Mouse (Mus musculus) liver, embryonic 15.5 days (tissue): ENCODE data around the gene Ankrd13c. TPM values are rescaled to one million over a fixed set of nuclear protein-coding genes. Genes with fewer than 3 reads are reported as not detected.

Experiments
- ATAC-seq: fragments of 200-750 bp; cut with Nextera tagmentation; 2 replicates; pipeline ENCODE4 v1.8.0; 2017; ENCODE audit warnings: moderate number of reproducible peaks, mild to moderate bottlenecking, moderate library complexity; ENCODE audit not compliant: insufficient read depth
- H3K27ac ChIP-seq: fragments of 300-500 bp; sonication (generic); replicated peaks from 2 replicates; pipeline ENCODE4 v1.5.1; 2015; ENCODE audit warnings: mild to moderate bottlenecking, inconsistent platforms
- H3K27me3 ChIP-seq: fragments of 300-500 bp; sonication (generic); 2 replicates; pipeline ENCODE4 v1.6.1; 2015; ENCODE audit warnings: mild to moderate bottlenecking, inconsistent platforms
- H3K36me3 ChIP-seq: fragments of 300-500 bp; sonication (generic); replicated peaks from 2 replicates; pipeline ENCODE4 v1.6.1; 2015; ENCODE audit warnings: moderate library complexity, mild to moderate bottlenecking, inconsistent platforms
- H3K4me1 ChIP-seq: fragments of 300-500 bp; sonication (generic); replicated peaks from 2 replicates; pipeline ENCODE4 v1.6.1; 2015; ENCODE audit warnings: inconsistent platforms
- H3K4me2 ChIP-seq: fragments of 300-500 bp; sonication (generic); 2 replicates; pipeline ENCODE4 v1.6.1; 2015; ENCODE audit warnings: moderate library complexity, mild to moderate bottlenecking, inconsistent platforms
- H3K4me3 ChIP-seq: fragments of 300-500 bp; sonication (generic); replicated peaks from 2 replicates; pipeline ENCODE4 v1.5.1; 2015; ENCODE audit warnings: mild to moderate bottlenecking, inconsistent platforms
- H3K9ac ChIP-seq: fragments of 300-500 bp; sonication (generic); 2 replicates; pipeline ENCODE4 v1.6.1; 2015; ENCODE audit warnings: moderate library complexity, mild to moderate bottlenecking, inconsistent platforms
- H3K9me3 ChIP-seq: fragments of 300-500 bp; sonication (generic); replicated peaks from 2 replicates; pipeline ENCODE4 v1.6.1; 2016; ENCODE audit warnings: inconsistent platforms
- WGBS: fragments of 180-500 bp; shearing (Covaris S2); methylation state at CpG from one replicate; pipeline ENCODE4 v1.1.7; 2015; ENCODE audit warnings: mixed read lengths; ENCODE audit not compliant: insufficient replicate concordance; 5-methylcytosine and 5-hydroxymethylcytosine counted together
- polyA plus RNA-seq: library from polyadenylated mRNA; unstranded; fragments of >200 nt; fragmentation: Nextera tagmentation; extraction: Ambion mirVana; gene quantifications from 2 replicates; pipeline ENCODE4 v1.2.1, GENCODE M21; 2015

Ankrd13c gene
- polyA plus RNA-seq, 1 experiment from 2014 or later, result 10.2 TPM

- peaks cover 7% of the 10 kb centered on the region; the same call in 1 of the 2 replicates for H3K36me3 ChIP-seq
- no peaks in the 10 kb centered on the region for H3K9me3 ChIP-seq
- no peak overlapping the region for H3K9ac ChIP-seq
- no peak overlapping the region for H3K4me3 ChIP-seq
- no peak overlapping the region for H3K4me2 ChIP-seq
- H3K27me3 ChIP-seq, result no peaks in the 10 kb centered on the region
- WGBS, result 73% methylated on average over 2 of the region's 2 CpGs
- ATAC-seq, result no peak
- H3K27ac ChIP-seq, result no peak overlapping the region
- peaks cover 6% of the 10 kb centered on the region for H3K4me1 ChIP-seq
Observed at GRCm38 (mm10) chr3:157955466-157955865, 8.4 kb downstream of the Ankrd13c start.

GRCm38 (mm10) chr3:157956201-157956600, 9.2 kb downstream of the Ankrd13c start:
- Histone ChIP-seq H3K4me1 (peaks cover 6% of the 10 kb centered on the region), H3K36me3 (peaks cover 10% of the 10 kb centered on the region; the same call in 1 of the 2 replicates), H3K4me2 (no peak overlapping the region), H3K9me3 (no peaks in the 10 kb centered on the region), H3K27ac (no peak overlapping the region), H3K4me3 (no peak overlapping the region), H3K9ac (no peak overlapping the region), H3K27me3 (no peaks in the 10 kb centered on the region)
- peak; percentile 64 for ATAC-seq
- WGBS, result 78% methylated on average over 3 of the region's 3 CpGs

DNA sequence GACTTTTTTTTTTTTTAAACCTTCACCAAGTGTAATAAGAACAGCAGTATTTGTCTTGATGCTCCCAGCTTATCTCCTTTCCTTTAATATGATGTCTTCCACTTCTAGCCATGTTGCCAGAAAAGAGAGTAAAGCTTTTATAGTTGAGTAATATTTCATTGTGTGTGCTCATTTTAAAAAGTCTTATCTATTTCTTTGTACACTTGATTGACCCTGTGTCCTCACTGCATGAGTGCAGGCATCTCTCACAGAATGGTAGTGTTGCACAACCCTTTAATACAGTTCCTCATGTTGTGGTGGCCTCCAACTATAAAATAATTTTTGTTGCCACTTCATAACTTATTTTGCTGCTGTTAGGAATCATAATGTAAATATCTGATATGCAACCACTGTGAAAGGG, 10.3 kb downstream of the Ankrd13c start:
- H3K27ac ChIP-seq, result no peak overlapping the region
- no peaks in the 10 kb centered on the region for H3K27me3 ChIP-seq
- peaks cover 6% of the 10 kb centered on the region for H3K4me1 ChIP-seq
- H3K4me2 ChIP-seq, result no peak overlapping the region
- H3K4me3 ChIP-seq, result no peak overlapping the region
- no peak for ATAC-seq
- H3K9me3 ChIP-seq, result no peaks in the 10 kb centered on the region
- H3K9ac ChIP-seq, result no peak overlapping the region
- H3K36me3 ChIP-seq, result peaks cover 12% of the 10 kb centered on the region

DNA sequence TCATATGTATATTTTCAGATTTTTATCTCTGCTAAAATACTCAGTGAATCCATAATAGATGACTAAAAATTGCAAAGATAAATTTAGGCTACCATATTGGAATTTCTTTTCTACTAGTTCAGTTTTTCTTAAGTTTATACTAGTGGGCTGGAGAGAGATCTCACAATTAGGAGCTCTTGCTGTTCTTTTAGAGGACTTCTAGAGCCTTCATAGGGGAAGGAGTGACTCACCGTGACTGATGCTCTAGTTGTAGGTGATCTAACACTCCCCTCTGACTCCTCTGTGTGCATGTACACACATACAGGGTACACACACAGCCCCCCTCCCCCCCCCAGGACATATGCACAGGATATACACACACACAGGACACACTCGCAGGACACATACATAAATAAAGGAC, 24.1 kb downstream of the Ankrd13c start:
- no peaks in the 10 kb centered on the region for H3K27me3 ChIP-seq
- H3K4me1 ChIP-seq, result no peaks in the 10 kb centered on the region
- no peak overlapping the region for H3K4me3 ChIP-seq
- H3K27ac ChIP-seq, result no peak overlapping the region
- ATAC-seq, result no peak
- no peak overlapping the region for H3K4me2 ChIP-seq
- no peaks in the 10 kb centered on the region for H3K9me3 ChIP-seq
- H3K36me3 ChIP-seq, result peaks cover 10% of the 10 kb centered on the region
- H3K9ac ChIP-seq, result no peak overlapping the region
- 73% methylated on average over 2 of the region's 2 CpGs for WGBS

GRCm38 (mm10) chr3:157973236-157973635, 26.2 kb downstream of the Ankrd13c start:
- Histone ChIP-seq H3K4me1 (no peaks in the 10 kb centered on the region), H3K9me3 (no peaks in the 10 kb centered on the region), H3K36me3 (peaks cover 10% of the 10 kb centered on the region), H3K9ac (no peak overlapping the region), H3K27ac (no peak overlapping the region), H3K27me3 (no peaks in the 10 kb centered on the region), H3K4me3 (no peak overlapping the region), H3K4me2 (no peak overlapping the region)
- WGBS, result 89% methylated on average over 2 of the region's 2 CpGs
- no peak for ATAC-seq

- no peak overlapping the region for H3K27ac ChIP-seq
- H3K9ac ChIP-seq, result no peak overlapping the region
- H3K4me1 ChIP-seq, result no peaks in the 10 kb centered on the region
- 0 out of 2 replicates have a peak, but pooled peaks cover 8% of the 10 kb centered on the region for H3K36me3 ChIP-seq
- no peaks in the 10 kb centered on the region for H3K9me3 ChIP-seq
- no peak for ATAC-seq
- no peak overlapping the region for H3K4me2 ChIP-seq
- H3K4me3 ChIP-seq, result no peak overlapping the region
- no peaks in the 10 kb centered on the region for H3K27me3 ChIP-seq
Observed at GRCm38 (mm10) chr3:157979619-157980018, 32.6 kb downstream of the Ankrd13c start.

- ATAC-seq, result peak; percentile 79
- Histone ChIP-seq H3K9ac (no peak overlapping the region), H3K27ac (0 out of 2 replicates have a peak overlapping the region, but pooled peaks have one; percentile 26), H3K4me2 (no peak overlapping the region; the same call in 1 of the 2 replicates), H3K4me1 (no peaks in the 10 kb centered on the region), H3K27me3 (no peaks in the 10 kb centered on the region), H3K36me3 (peaks cover 39% of the 10 kb centered on the region), H3K4me3 (no peak overlapping the region), H3K9me3 (no peaks in the 10 kb centered on the region)
Observed at GRCm38 (mm10) chr3:157993322-157993721, 46.3 kb downstream of the Ankrd13c start.

- H3K9ac ChIP-seq, result no peak overlapping the region
- H3K9me3 ChIP-seq, result no peaks in the 10 kb centered on the region
- no peak overlapping the region for H3K4me2 ChIP-seq
- no peak for ATAC-seq
- H3K4me1 ChIP-seq, result no peaks in the 10 kb centered on the region
- WGBS, result 75% methylated on average over 2 of the region's 2 CpGs
- no peak overlapping the region for H3K27ac ChIP-seq
- no peak overlapping the region for H3K4me3 ChIP-seq
- H3K36me3 ChIP-seq, result peaks cover 23% of the 10 kb centered on the region
- H3K27me3 ChIP-seq, result no peaks in the 10 kb centered on the region
Observed at GRCm38 (mm10) chr3:157995726-157996125, 48.7 kb downstream of the Ankrd13c start.

DNA sequence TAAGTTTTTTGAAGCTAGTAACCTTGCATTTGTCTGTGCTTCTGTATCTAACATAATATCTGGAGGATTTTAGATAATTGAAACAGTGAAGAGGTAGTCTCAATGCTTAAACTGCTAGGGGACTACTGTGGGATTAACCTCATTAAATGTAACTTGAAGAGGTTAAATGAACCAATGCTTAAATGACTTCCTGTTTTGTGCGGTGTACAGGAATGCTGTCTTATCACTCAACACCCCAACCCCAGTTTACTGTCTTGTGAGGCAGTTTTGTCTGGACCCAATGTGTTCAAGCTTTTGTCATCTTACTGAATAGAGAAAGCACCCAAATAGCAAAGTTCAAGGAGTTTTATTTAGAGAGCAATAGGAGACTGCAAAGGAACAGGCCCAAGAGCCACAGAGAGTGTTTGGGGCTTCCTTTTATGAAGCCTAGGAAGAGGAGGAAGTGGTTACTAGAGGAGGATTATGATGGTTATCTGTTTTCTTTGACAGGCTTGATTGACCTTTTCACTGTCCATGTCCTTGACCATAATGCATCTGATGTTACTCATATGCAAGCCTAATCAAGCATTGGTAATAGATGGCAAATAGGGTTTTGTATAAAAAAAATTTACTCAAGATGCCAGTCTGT, 51.8 kb downstream of the Ankrd13c start:
- no peaks in the 10 kb centered on the region for H3K4me1 ChIP-seq
- 12% methylated on average over 1 of the region's 1 CpGs for WGBS

DNA sequence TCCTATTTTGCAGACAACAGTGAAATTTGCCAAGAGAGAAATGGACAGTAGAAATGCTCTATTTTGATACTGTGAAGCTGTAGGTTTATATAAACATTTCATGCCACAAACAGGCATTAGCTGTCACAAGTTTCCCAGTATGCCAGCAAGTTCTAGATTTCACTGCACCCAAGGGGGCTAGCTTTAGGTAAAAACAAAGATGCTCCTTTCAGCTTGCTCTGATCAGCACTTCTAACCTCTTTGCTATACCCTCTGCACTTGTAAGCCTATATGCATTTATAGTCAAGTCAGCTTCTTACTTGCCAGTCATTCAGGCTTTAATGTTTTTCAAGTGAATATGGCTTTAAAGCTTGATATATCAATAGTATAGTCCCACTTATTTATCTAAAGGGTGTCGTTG, 61.6 kb downstream of the Ankrd13c start:
- H3K4me1 ChIP-seq, result no peaks in the 10 kb centered on the region
- no peak overlapping the region for H3K9ac ChIP-seq
- peaks cover 72% of the 10 kb centered on the region for H3K36me3 ChIP-seq
- WGBS, result 59% methylated on average over 1 of the region's 1 CpGs
- no peaks in the 10 kb centered on the region for H3K27me3 ChIP-seq
- H3K27ac ChIP-seq, result no peak overlapping the region
- H3K4me2 ChIP-seq, result no peak overlapping the region
- H3K9me3 ChIP-seq, result no peaks in the 10 kb centered on the region
- H3K4me3 ChIP-seq, result no peak overlapping the region
- ATAC-seq, result no peak

More for the DNA sequence above, 51.8 kb downstream of the Ankrd13c start:
- no peaks in the 10 kb centered on the region for H3K9me3 ChIP-seq
- H3K27me3 ChIP-seq, result no peaks in the 10 kb centered on the region
- H3K9ac ChIP-seq, result no peak overlapping the region
- H3K4me2 ChIP-seq, result no peak overlapping the region
- no peak overlapping the region for H3K27ac ChIP-seq
- no peak for ATAC-seq
- peaks cover 41% of the 10 kb centered on the region for H3K36me3 ChIP-seq
- no peak overlapping the region for H3K4me3 ChIP-seq

GRCm38 (mm10) chr3:158009762-158010320, 62.8 kb downstream of the Ankrd13c start:
- H3K9ac ChIP-seq, result no peak overlapping the region
- no peaks in the 10 kb centered on the region for H3K27me3 ChIP-seq
- no peaks in the 10 kb centered on the region for H3K9me3 ChIP-seq
- WGBS, result 56% methylated on average over 1 of the region's 1 CpGs
- peaks cover 74% of the 10 kb centered on the region for H3K36me3 ChIP-seq
- H3K27ac ChIP-seq, result no peak overlapping the region
- H3K4me3 ChIP-seq, result no peak overlapping the region
- peak; percentile 12; the same call in 1 of the 2 replicates for ATAC-seq
- no peak overlapping the region for H3K4me2 ChIP-seq
- no peaks in the 10 kb centered on the region for H3K4me1 ChIP-seq
